Mouse (Mus musculus): ENCODE measurements at regions not wholly inside any gene's neighbourhood (a gene's known extent, or its start where the extent isn't known, plus 50 kb on each side); places are given as distances from the start of the nearest gene placed in this dataset.

DNA sequence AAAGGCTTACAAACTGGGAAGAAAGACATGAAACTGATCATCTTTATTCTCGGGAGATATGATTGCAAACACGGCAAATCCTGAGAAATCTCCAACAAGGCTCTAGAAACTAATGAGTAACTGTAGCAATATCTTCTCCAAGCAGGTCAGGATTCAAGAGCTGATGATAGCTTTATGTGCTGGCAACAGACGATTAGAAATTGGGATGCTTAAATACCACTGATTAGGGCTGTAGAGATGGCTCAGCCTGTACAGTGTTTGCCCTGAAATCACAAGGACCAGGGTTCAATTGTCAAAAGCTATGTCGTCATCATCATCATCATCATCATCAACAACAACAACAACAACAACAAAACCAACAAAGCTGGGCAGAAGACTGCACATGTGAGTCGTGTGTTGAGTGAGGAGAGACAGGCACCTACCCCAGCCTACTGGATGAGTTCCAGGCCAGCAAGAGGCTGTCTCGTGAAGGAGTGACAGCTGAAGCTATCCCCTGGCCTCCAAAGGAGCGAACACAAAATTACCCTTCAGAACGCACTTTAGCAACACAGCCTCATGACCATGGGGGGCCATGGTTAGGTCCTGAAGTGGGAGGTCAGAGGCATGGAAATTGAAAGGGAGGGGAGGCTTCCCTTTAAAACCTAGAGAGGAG is 225.0 kb downstream of the Tex36 start:
- no peak overlapping the region for H3K9ac ChIP-seq
- WGBS: 44% methylated on average over 8 of the region's 8 CpGs
- H3K4me2 ChIP-seq: no peak overlapping the region
- no peaks in the 10 kb centered on the region for H3K27me3 ChIP-seq (replicated peaks)
- H3K4me3 ChIP-seq: no peak overlapping the region
- no peak overlapping the region for H3K27ac ChIP-seq (replicated peaks)
- H3K4me1 ChIP-seq: peaks cover 13% of the 10 kb centered on the region
- no peaks in the 10 kb centered on the region for H3K9me3 ChIP-seq
- ATAC-seq (ENCODE audit: extremely low read depth, insufficient number of reproducible peaks, low FRiP score, low TSS enrichment): no peak
- H3K36me3 ChIP-seq: no peaks in the 10 kb centered on the region

DNA sequence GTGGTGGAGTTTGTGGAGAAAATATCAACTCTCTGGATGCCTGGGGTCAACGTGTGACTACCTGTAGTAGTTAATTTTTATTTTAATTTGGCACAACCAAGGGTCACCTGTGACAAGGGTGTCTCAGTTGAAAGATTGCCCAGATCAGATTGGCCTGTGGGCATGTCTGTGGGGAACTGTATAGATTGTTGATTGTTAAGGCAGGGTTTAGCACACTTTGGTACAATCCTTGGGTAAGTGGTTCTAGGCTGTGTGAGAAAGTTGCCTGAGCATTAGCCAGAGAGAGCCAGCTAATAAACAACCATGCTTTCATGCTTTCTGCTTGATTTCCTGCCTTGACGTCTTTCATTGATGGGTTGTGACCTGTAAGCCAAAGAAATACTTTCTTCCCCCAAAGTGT is 229.3 kb downstream of the Tex36 start:
- Histone ChIP-seq H3K4me3 (no peak overlapping the region), H3K27ac (replicated peaks) (no peak overlapping the region), H3K4me1 (peaks cover 7% of the 10 kb centered on the region), H3K27me3 (replicated peaks) (peaks cover 4% of the 10 kb centered on the region; the same call in 1 of the 2 replicates), H3K36me3 (no peaks in the 10 kb centered on the region), H3K9me3 (no peaks in the 10 kb centered on the region), H3K9ac (no peak overlapping the region), H3K4me2 (no peak overlapping the region)
- no peak for ATAC-seq (ENCODE audit: extremely low read depth, insufficient number of reproducible peaks, low FRiP score, low TSS enrichment)
- 66% methylated on average over 2 of the region's 2 CpGs for WGBS

DNA sequence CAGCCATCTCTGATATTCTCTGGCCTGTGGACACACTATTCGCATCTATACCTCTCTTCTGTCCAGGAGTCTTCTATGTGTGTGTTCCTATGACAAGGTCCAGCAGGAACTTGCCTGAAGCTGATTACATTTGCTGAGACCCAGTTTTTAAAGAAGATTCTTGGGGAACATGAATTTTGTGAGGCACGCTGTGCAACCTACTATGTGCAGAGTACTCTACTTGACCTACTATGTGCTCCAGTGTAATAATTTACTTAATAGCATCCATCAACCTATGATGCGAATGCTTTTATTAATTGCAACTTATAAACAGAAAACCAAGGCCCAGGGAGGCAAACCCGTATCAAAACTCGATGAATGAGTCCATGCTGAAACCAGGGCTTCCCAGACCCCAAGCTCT is 231.4 kb downstream of the Tex36 start:
- H3K4me1 ChIP-seq: no peaks in the 10 kb centered on the region
- WGBS: 79% methylated on average over 5 of the region's 5 CpGs
- H3K36me3 ChIP-seq: no peaks in the 10 kb centered on the region
- H3K9ac ChIP-seq: no peak overlapping the region
- H3K27me3 ChIP-seq (replicated peaks): peaks cover 4% of the 10 kb centered on the region; the same call in 1 of the 2 replicates
- no peak for ATAC-seq (ENCODE audit: extremely low read depth, insufficient number of reproducible peaks, low FRiP score, low TSS enrichment)
- no peak overlapping the region for H3K4me2 ChIP-seq
- H3K27ac ChIP-seq (replicated peaks): no peak overlapping the region
- H3K9me3 ChIP-seq: no peaks in the 10 kb centered on the region
- no peak overlapping the region for H3K4me3 ChIP-seq

DNA sequence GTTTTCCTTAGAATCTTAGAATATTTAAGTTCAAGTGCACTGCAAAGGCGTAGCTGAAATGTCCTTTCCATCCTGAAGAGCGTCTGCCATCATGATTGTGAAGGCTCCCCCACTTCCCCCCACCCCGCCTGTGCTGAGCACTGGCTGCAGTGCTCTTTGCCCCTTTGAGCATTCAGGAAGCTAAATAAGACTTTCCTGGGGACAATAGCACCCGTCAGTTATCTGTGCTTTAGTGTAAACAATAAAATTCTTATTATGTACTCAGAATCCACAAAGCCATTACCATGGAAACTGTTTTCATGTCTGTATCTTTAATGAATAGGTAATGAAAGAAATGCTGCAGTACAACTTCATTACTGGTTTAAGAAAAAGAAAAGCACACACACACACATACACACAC is 237.4 kb downstream of the Tex36 start:
- Histone ChIP-seq H3K27me3 (replicated peaks) (peaks cover 4% of the 10 kb centered on the region; the same call in 1 of the 2 replicates), H3K9me3 (no peaks in the 10 kb centered on the region), H3K4me3 (no peak overlapping the region), H3K27ac (replicated peaks) (no peak overlapping the region), H3K36me3 (no peaks in the 10 kb centered on the region), H3K4me2 (no peak overlapping the region), H3K4me1 (no peaks in the 10 kb centered on the region), H3K9ac (no peak overlapping the region)
- no peak for ATAC-seq (ENCODE audit: extremely low read depth, insufficient number of reproducible peaks, low FRiP score, low TSS enrichment)
- 43% methylated on average over 4 of the region's 4 CpGs for WGBS

DNA sequence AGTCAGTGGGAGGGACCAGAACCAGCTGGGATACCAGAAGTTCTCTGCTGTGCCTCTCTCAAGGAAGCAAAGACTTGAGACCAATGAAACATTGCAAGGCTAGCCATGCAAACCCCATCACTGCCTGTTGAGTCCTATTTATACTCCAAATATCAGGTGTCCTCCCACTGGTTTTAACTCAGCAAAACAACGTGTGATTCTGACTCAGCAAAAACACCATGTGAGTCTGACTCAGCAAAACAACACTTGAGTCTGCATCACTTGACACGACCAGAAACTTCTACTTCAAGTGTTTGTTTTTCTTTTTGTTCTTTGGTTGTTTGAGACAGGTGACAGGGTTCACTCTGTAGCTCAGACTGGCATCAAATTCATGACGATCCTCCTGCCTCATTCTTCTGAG is 204.6 kb upstream of the Ctbp2 start:
- no peaks in the 10 kb centered on the region for H3K36me3 ChIP-seq
- no peak overlapping the region for H3K9ac ChIP-seq
- no peaks in the 10 kb centered on the region for H3K27me3 ChIP-seq (replicated peaks)
- no peaks in the 10 kb centered on the region for H3K9me3 ChIP-seq
- H3K27ac ChIP-seq (replicated peaks): no peak overlapping the region
- no peak for ATAC-seq (ENCODE audit: extremely low read depth, insufficient number of reproducible peaks, low FRiP score, low TSS enrichment)
- H3K4me3 ChIP-seq: no peak overlapping the region
- no peak overlapping the region for H3K4me2 ChIP-seq
- 49% methylated on average over 3 of the region's 3 CpGs for WGBS
- no peaks in the 10 kb centered on the region for H3K4me1 ChIP-seq

DNA sequence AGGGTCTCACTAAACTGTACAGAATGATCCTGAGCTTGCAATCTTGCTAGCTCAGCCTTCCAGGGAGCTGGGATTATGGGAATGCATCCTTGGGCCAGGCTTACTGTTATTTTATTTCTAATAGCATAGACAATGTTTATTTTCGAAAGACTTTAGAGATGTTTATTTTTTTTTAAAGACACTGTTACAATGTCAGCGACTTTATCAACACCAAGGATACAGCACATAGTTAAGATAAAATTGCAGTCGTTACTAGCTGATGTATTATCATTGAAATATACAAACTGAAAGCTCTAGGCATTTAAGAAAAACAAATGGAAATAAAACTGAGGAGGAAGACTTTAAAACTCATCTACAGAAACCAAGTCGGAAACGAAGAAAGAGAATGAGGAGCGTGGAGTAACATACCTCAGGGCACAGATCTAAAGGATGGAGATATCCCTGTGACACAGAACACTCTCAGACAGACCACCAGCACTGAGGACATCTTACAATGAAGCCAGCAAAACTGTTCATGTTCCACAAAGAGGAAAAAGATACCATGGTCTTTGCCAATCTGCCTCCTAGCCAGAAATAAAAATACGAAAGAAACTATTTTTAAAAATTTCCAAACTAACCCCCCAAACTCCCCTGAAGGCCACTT is 201.5 kb upstream of the Ctbp2 start:
- Histone ChIP-seq H3K36me3 (no peaks in the 10 kb centered on the region), H3K9ac (no peak overlapping the region), H3K27me3 (replicated peaks) (no peaks in the 10 kb centered on the region), H3K4me3 (no peak overlapping the region), H3K4me1 (no peaks in the 10 kb centered on the region), H3K9me3 (no peaks in the 10 kb centered on the region; the same call in 1 of the 2 replicates), H3K27ac (replicated peaks) (no peak overlapping the region), H3K4me2 (no peak overlapping the region)
- 55% methylated on average over 7 of the region's 7 CpGs for WGBS
- ATAC-seq (ENCODE audit: extremely low read depth, insufficient number of reproducible peaks, low FRiP score, low TSS enrichment): no peak

DNA sequence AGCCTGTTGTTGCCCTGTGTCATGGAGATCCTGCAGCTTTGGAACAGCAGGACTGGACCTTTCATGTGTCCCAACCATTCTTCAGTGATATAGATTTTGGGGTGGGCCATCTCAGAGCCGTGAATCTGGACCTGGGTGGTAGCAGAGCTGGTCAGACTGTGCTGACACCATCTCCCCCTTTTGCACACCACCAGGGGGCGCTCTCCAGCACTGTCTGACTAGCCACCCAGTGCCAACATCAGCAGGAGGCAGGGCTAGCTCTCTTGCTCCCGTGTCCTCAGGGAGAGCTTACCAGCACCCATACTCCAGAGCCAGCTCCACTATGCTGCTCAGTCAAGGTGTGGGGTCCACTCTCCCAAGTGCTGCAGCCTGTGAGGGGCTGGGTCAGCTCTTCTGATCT is 199.8 kb upstream of the Ctbp2 start:
- Histone ChIP-seq H3K4me2 (no peak overlapping the region), H3K4me3 (no peak overlapping the region), H3K27ac (replicated peaks) (no peak overlapping the region), H3K36me3 (no peaks in the 10 kb centered on the region), H3K4me1 (no peaks in the 10 kb centered on the region), H3K9ac (no peak overlapping the region), H3K9me3 (no peaks in the 10 kb centered on the region; the same call in 1 of the 2 replicates), H3K27me3 (replicated peaks) (no peaks in the 10 kb centered on the region)
- no peak for ATAC-seq (ENCODE audit: extremely low read depth, insufficient number of reproducible peaks, low FRiP score, low TSS enrichment)
- 65% methylated on average over 3 of the region's 3 CpGs for WGBS

DNA sequence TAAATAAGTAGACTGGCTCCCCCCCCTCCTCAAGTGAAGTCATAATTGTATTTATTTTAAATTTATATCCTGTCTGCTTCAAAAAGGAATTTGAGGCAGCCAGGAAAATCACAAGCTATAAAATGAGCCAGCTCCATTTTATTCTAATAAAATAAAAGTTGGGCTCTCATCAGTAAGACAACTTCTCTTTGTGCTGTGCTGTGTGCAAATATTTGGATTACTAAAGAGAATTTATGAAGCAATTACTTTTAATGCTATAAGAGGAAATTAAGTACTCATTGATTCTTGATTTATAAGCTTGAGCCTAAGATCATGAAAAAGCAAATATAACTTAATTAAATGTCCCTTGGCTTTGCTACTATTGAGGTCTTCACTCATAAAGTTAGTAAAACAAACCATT is 193.4 kb upstream of the Ctbp2 start:
- peaks cover 17% of the 10 kb centered on the region for H3K9me3 ChIP-seq
- no peaks in the 10 kb centered on the region for H3K36me3 ChIP-seq
- H3K4me1 ChIP-seq: peaks cover 31% of the 10 kb centered on the region
- no peak for ATAC-seq (ENCODE audit: extremely low read depth, insufficient number of reproducible peaks, low FRiP score, low TSS enrichment)
- no peak overlapping the region for H3K9ac ChIP-seq
- no peak overlapping the region for H3K4me3 ChIP-seq
- no peak overlapping the region for H3K27ac ChIP-seq (replicated peaks)
- no peaks in the 10 kb centered on the region for H3K27me3 ChIP-seq (replicated peaks)
- H3K4me2 ChIP-seq: no peak overlapping the region

DNA sequence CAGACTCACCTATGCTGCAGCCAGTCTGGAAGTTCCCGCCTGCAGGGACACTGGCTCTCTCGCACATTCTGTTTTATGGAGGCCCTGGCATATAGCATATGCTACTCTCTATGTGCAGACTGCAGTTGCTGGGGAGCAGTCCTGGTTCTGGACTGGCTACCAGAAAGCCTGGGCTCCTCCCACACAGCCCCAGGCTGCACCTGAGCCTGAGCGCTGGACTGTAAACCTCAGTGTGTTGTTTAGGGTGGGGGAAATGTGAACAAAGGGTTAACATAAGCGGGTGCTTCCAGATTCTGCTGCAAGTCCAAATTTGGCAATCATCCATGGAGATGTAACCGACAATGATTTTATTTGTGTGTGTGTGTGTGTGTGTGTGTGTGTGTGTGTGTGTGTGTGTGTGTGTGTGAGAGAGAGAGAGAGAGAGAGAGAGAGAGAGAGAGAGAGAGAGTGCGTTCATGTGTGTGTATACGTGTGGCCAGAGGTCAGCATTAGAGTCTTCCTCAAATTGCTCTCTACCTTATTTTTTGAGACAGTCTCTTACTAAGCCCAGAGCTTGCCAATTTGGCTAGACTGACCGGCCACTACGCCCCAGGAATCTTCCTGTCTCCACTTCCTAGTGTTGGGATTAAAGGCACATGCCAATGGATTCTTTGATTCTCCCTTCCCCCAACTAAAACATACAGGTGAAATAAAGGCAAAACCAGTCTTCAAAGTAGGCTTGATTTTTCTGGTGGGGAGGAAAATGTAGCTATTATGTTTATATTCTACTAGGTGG is 192.7 kb upstream of the Ctbp2 start:
- Histone ChIP-seq H3K9me3 (peaks cover 18% of the 10 kb centered on the region), H3K27ac (replicated peaks) (no peak overlapping the region), H3K4me2 (no peak overlapping the region), H3K36me3 (no peaks in the 10 kb centered on the region), H3K9ac (no peak overlapping the region), H3K4me1 (peaks cover 34% of the 10 kb centered on the region), H3K27me3 (replicated peaks) (no peaks in the 10 kb centered on the region), H3K4me3 (no peak overlapping the region)
- WGBS: 64% methylated on average over 9 of the region's 9 CpGs
- no peak for ATAC-seq (ENCODE audit: extremely low read depth, insufficient number of reproducible peaks, low FRiP score, low TSS enrichment)

DNA sequence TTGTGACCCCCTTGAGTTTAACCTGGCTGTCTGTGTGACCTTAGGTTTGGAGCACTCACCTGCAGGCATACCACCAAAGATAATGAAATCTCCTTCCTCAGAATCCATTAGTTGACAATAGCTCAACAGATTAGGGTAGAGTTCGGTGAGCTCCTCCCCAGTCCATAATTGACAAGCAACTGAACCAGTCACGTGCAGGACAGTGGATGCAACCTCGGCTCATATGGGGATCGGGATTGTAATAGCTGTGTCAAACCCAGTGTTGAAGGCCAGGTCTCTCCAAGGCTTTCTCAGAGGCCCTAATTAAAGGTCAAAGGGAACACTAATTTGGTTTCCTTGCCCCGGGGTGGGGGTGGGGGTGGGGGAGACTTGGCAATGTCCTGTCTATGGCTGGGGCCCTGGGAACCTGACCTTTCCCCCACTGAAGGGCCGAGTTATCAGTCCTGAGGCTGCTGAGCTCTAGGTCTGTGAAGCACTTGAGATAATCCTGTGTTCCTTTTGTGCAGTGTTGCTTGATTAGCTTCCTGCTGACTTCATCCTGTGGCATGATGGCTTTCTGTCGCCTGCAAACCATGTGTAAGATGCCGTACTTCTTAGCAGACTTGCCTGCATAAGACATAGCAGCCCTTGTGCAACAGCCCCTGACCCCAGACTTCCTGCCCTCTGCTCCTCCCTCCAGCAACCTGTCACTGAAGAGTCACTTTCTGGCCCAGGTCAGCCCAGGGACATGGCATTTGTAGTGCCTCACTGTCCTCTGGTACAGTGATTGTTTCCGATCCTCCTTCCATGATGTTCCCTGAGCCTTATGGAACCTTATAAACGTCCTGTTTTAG is 191.3 kb upstream of the Ctbp2 start:
- Histone ChIP-seq H3K9ac (no peak overlapping the region), H3K4me3 (no peak overlapping the region), H3K27ac (replicated peaks) (0 out of 2 replicates have a peak overlapping the region, but pooled peaks have one; percentile 24), H3K4me2 (peak overlapping the region; percentile 36), H3K36me3 (no peaks in the 10 kb centered on the region), H3K4me1 (peaks cover 34% of the 10 kb centered on the region), H3K9me3 (peaks cover 18% of the 10 kb centered on the region), H3K27me3 (replicated peaks) (no peaks in the 10 kb centered on the region)
- no peak for ATAC-seq (ENCODE audit: extremely low read depth, insufficient number of reproducible peaks, low FRiP score, low TSS enrichment)
- 17% methylated on average over 10 of the region's 10 CpGs for WGBS

DNA sequence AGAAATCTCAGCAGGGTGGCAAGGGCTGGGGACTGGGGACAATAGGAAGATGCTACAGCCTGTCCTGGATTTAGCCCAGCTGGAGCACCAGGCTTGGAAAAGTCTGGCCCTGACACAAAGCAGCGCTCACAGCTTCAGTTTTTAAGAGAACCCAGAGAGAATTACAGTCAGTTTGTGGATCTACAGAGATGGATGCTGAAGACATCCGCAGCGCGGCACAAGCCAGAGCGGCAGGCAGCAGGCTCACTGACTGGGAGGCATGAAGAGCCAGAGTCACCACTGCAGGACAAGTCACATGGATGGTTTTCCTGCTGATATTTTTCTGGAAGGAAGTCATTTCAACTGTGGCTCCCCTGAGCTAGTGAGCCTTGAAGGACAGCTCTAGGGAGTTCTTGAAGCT is 189.0 kb upstream of the Ctbp2 start:
- Histone ChIP-seq H3K36me3 (no peaks in the 10 kb centered on the region), H3K27me3 (replicated peaks) (no peaks in the 10 kb centered on the region), H3K4me1 (peaks cover 34% of the 10 kb centered on the region), H3K4me2 (no peak overlapping the region), H3K4me3 (no peak overlapping the region), H3K9ac (no peak overlapping the region), H3K27ac (replicated peaks) (no peak overlapping the region), H3K9me3 (peaks cover 18% of the 10 kb centered on the region)
- WGBS: 40% methylated on average over 5 of the region's 5 CpGs
- ATAC-seq (ENCODE audit: extremely low read depth, insufficient number of reproducible peaks, low FRiP score, low TSS enrichment): no peak
